Mouse (Mus musculus): Measurements from ENCODE around the gene Krtcap2.
A peak's percentile ranks its signal among the peaks of the same experiment; 100 is the strongest.

The Krtcap2 gene

DNA sequence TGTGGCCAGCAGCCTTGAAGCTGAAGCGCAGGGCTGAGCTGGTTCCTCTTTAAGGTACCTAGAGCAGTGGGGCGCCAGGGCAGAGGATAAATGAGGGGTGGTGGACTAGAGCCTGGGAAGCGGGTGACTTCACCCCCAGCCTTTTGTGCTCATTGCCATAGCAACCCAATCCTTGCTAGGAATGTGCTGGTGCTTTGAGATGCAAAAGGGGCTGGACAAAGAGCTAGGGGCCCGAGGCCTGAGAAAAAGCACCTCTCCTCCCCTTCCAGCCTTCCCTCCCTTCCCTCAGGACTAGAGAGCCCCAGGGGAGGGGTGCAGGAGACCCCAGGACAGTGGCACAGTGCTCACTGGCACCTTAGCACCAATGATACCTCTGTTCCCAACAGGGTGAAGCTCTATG is 19.8 kb upstream of the Krtcap2 start:
- DNase-seq (ENCODE audit: low spot score), result no peak

DNA sequence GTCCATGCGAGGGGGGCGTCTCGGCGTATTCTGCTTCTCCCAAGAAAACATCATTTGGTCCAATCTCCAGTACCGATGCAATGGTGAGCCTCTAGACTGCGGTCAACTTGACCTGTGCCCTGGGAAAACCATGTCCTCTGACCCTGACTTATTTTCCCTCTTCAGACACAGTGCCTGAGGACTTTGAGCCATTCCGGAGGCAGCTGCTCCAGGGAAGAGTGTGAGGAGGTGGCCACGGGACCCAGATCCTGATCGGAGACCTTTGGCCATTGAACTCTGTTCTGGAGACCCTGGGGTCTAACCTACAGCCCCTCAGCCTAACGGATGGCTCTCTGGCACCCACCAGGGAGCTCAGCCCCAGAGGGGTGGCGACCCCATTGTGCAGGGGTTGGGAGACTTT is 19.4 kb upstream of the Krtcap2 start:
- DNase-seq (ENCODE audit: low spot score), result no peak

DNA sequence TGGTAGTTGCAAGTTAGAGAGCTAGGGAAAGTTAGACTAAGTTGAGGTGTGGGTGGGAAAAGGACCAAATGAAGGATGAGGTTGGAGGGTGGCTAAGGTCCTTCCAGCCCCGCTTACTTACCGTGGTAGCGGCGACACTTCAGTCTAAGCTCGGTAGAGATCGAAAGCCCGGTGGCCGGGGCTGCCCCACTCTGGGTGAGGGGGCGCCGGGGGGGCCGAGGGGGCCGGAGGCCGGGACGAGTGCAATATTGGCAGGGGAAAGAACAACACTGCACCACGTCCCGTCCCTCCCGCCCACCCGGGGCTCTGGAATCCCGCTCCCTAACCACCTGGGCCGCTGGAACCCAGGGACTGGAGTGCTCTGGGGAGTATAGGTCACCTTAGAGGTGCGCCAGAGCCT is 18.9 kb upstream of the Krtcap2 start, which contains the start of gene Mtx1:
Mtx1 (minus strand) TSS at position 189 of the 400 bp plus-strand sequence.
- no peak for DNase-seq (ENCODE audit: low spot score)

DNA sequence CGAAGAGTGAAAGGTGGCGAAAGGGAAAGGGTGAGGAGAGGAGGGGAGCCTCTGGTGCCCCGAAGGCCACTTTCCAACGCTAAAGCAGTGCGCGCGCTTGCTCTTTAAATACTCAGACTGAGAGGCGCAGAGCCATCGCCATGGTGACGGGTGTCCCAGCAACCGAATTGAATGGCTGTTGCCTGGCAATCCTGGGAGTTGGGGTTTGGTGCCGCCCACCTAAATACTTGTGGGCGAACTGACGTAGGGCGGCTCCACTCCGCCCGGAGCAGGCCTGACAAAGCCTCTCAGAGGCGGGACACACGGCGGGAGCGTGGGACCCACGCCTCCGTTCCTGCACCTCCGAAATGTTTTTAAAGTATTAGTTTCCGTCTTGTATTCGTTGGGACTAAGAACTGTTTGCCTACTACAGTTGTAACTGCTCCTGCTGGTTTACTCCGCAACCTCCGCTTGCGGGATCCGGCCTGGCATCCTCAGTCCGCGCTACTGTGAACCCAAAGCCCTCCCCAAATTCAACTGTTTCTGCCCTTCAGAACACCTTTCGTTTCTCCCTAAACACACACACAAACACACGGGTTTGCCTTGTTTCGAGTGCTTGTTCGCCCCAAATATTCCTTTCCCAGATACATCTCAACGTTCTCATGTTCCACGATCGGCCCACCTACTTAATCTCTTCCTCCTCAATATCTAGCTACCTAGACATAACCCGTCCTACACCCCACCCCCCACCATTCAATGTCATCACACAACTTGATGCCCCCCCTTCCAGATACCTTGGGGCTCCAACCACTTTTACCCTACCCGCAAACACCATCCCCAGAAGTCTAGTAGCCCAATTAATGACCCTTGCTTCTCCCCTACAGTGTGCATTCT is 18.2 kb upstream of the Krtcap2 start:
- DNase-seq (ENCODE audit: low spot score), result peak; percentile 88

DNA sequence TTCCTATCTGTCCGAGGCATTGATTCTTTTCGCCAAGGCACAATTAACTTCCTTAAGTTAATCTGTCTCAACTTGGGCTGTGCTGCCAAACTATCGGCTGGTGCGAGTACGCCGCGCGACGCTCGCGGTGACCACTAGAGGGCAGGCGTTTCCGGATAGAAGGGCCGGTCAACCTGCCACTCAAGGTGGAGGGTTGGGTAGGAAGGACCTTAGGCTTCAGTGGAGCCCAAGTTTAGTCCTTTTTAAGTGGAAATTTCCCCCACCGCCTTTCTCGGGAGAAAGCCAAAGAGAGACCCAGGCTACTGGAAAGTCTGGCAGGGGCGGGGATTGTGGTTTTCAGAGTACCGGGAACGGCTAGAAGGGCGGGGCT is 17.6 kb upstream of the Krtcap2 start:
- peak; percentile 89 for DNase-seq (ENCODE audit: low spot score)

DNA sequence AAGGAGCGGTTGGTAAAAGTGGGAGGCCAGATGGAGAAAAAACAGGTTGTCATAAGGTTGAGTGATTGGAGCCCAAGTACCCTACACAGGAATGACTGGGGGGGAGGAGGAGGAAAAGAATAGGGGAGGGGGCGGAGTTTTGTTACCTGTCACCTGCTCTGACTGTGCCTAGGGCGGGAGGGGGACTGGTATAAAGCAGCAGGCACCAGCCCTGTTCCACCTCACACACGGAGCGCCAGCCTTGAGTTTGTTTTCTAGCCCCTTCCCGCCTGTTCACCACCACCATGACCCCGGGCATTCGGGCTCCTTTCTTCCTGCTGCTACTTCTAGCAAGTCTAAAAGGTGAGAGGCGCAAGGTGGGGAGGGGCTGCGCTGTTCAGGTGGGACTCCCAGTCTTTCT is 16.9 kb upstream of the Krtcap2 start, which contains the start of gene Muc1:
Muc1 (plus strand) TSS at position 222 of the 400 bp plus-strand sequence.
- no peak for DNase-seq (ENCODE audit: low spot score)

DNA sequence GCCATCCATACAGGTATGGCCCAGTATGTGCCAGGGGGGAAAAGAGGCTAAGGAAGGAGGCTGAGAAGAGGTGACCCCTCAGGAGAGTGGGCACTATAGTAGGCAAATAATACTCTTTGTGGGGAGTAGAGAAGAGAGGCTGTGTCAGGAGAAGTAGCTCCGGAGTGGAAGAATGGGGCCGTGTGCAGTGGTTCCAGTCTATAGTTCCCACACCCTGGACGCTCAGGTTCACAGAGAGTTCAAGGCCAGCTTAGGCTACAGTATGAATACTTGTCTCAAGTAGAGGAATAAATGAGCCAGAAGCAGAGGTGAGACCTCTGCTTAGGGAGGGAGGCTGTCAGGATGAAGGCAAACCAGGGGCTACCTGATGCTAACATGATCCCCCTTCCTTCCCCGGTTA is 16.5 kb upstream of the Krtcap2 start:
- DNase-seq (ENCODE audit: low spot score), result no peak

DNA sequence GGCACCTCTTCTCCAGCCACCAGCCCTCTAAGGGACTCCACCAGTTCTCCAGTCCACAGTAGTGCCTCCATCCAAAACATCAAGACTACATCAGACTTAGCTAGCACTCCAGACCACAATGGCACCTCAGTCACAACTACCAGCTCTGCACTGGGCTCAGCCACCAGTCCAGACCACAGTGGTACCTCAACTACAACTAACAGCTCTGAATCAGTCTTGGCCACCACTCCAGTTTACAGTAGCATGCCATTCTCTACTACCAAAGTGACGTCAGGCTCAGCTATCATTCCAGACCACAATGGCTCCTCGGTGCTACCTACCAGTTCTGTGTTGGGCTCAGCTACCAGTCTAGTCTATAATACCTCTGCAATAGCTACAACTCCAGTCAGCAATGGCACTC is 15.2 kb upstream of the Krtcap2 start:
- DNase-seq (ENCODE audit: low spot score), result no peak

DNA sequence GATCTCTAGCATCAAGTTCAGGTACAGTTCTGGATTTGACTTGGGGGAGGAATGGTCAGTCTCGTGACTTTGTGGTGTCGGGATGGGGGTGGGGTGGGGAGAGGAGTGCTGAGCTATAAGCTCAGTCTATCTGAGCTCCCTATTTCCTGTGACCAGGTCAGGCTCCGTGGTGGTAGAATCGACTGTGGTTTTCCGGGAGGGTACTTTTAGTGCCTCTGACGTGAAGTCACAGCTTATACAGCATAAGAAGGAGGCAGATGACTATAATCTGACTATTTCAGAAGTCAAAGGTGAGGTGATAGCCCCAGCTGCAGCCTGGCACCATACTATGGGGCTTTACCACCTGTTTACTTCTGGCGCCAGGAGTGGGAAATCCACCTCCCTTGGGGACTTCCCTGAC is 14.4 kb upstream of the Krtcap2 start:
- DNase-seq (ENCODE audit: low spot score), result no peak

DNA sequence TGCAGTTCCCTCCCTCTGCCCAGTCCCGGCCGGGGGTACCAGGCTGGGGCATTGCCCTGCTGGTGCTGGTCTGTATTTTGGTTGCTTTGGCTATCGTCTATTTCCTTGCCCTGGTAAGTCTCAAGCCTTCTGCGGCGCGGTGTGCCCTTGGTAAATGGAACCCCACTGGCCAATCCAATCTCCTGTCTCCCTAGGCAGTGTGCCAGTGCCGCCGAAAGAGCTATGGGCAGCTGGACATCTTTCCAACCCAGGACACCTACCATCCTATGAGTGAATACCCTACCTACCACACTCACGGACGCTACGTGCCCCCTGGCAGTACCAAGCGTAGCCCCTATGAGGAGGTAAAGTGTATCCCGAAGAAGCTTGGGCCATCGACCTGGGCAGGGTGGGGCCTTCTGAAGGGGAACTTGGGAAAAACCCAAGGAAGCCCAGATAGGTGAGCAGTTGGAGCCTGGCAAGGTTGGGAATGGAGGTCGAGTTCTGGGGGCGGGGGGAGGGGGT is 13.9 kb upstream of the Krtcap2 start:
- no peak for DNase-seq (ENCODE audit: low spot score)

DNA sequence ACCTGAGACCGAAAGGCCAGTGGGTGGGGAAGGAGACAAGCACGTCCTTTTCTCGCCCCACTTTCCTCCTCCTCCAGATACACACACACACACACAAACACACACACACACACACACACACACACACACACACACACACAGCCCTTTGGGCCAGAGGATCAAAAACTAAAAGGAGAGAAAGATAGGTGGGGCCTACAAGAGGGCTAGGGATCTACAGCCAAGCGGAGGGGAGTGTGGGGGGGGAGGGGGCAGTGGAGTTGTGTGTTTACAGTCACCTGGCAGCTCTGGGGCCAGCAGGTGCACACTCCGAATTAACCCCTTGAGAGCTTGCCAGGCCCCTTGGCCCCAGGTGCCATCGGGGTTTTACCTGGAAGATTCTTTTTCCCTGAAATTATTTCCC is 13.2 kb upstream of the Krtcap2 start:
- no peak for DNase-seq (ENCODE audit: low spot score)

DNA sequence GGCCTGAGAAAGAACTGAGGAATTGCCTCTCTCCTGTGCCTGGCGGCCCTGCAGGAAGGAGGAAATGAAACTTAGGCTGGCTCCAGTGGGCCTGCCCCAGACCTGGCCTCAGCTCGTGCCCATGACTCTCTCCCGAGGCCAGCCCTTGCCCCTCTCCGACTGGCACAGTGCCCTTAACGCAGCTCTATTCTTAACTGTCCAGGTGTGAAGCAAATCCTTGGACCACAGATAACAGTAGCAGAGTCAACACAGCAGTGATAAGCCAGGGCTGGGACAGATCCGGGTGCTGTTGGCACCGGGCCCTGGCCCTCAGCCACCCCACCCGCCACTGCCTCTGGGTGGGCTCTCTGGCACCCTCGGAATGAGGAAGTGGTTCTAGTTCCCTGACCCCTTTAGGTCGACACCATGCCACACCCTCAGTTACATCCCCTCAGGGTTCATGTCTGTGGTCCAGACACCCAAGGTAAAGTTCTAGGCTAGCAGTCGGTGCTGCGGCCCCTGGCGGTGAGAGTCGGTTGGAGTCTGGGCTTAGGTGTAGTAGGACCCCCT is 12.1 kb upstream of the Krtcap2 start:
- peak; percentile 48 for DNase-seq (ENCODE audit: low spot score)

DNA sequence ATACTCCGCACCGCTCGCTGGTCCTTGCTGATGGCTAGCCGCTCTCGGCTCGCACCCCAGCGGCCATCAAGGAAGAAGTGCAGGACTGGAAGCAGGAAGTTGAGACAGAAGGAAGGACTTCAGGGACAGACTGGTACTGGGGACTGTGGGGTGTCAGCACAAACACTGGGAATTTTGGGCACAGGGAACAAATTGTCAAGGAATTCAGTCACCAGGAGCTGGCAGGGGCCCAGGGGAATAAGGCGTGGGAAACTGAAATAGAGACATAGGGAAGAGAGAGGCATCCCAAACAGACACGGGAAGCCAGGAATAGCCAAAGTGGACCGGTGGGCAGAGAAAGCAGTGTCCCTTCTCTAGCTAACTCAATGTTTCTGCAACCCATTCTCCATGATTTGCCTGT is 9.2 kb upstream of the Krtcap2 start:
- no peak for DNase-seq (ENCODE audit: low spot score)

DNA sequence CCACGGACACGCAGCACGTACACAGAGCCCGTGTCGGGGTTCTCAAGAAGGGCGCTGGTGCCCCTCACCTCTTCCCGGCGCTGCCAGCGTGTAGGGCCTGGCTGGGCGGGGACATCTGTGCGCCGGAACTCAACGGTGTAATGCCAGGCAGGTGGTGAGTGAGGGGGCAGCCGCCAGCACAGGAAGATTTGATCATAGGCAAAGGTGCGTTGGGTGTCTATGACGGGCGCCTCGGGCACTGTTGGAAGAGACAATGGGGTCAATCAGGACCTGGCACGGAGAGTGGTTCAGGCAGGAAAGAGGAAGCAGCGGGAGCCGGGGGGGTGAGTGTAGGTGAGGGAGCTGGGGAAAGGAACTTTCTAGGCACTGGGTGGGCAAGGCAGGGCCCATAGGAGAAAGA is 8.1 kb upstream of the Krtcap2 start:
- no peak for DNase-seq (ENCODE audit: low spot score)

DNA sequence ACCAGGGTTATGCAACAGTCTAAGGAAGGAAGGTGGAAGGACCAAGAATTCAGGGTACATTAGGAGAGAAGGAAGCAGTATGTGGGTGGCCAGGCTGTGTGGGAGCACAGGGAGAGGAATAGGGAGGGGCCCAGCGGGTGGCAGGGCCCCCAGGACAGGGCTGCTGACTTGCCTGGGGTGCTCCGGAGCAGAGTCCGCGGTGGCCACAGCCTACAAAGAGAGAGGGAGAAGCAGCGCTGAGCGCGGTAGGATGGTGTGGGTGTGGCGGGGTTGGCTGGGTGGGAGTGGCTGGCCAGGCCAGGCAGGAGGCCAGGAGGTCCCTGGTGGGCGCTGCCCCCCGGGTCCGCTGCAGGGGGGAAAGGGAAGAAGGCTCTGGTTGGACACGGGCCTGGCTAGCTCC is 7.3 kb upstream of the Krtcap2 start:
- no peak for DNase-seq (ENCODE audit: low spot score)

DNA sequence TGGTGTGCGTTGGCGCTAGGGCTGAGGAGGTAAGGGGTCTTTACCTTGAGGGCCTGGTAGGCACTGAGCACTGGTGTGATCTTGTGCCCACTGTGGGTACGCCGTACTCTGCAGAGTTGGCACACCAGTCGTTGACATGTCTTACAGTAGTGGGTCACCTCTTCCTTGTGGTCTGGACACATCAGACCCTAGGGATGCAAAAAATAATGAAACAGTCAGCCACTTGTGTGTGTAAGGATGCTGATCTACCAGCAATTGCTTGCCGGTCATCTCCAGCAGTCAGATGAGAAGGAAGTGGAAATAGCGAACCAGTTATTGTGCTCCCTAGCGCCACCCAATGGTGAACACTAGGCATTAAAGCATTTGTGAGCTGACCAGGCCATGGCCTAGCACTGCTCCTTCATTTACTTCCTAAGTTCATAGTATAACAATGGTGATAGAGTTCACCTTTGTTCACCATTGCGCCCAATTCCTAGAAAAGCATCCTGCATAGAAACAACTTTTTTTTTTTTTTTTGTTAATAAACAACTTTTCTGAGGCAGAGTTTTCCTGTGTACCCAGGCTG is 3.4 kb upstream of the Krtcap2 start:
- no peak for DNase-seq (ENCODE audit: low spot score)

DNA sequence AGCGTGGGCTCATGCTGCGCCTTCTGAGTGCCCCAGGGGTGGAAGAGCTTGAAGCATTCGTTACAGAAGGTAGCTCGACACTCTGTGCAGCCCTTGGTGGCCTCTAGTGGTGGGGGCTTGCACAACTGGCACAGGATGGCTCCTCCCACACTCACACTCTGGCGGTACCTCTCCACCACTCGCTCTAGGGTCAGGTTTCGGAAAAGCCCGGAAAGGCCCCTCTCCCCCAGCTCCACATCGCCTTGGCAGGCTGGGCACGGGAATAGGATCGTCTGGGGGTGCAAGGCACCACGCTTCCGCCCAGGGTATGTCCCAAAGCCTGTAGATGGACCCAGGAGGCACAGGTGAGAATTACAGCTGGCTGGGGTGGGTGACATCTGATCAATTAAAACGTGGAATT is 2.2 kb upstream of the Krtcap2 start:
- peak; percentile 47 for DNase-seq (ENCODE audit: low spot score)

DNA sequence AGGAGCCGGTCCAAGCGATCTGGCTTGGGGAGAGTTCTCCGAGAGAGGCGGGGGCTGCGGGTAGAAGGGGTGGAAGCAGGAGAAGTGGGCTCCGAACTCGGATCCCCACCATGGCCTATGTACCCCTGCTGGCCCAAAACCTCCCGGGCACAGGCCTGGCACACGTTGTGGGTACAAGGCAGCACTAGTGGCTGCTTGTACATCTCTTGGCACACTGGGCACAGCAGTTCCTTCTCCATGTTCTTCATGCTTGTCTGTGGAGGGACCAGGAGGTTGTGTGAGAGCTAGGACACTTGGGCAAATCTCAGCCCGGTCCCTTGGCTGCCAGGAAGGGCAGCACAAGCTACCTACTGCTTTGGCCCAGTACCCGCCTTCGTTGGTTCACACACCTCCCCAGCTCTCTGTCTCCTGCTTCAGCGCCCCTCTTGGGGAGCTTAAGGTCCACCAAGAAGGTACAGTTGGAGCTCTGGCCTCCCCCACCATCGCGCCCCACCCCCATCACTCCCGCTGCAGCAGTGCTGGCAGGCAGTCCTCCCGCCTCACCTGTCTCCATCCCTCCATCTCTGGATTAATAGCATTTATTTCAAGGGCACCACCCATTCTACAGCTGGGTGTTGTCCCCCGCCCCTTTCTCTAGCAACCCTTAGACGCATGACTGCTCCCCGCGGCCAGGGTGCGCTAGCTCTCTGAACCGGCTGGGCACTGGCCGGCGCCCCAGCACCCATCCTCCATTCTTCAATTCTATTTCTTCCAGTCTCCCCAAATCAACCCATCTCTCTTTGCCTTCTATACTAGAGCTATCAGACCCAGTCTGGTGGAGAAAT is 1.4 kb upstream of the Krtcap2 start:
- DNase-seq (ENCODE audit: low spot score), result no peak

DNA sequence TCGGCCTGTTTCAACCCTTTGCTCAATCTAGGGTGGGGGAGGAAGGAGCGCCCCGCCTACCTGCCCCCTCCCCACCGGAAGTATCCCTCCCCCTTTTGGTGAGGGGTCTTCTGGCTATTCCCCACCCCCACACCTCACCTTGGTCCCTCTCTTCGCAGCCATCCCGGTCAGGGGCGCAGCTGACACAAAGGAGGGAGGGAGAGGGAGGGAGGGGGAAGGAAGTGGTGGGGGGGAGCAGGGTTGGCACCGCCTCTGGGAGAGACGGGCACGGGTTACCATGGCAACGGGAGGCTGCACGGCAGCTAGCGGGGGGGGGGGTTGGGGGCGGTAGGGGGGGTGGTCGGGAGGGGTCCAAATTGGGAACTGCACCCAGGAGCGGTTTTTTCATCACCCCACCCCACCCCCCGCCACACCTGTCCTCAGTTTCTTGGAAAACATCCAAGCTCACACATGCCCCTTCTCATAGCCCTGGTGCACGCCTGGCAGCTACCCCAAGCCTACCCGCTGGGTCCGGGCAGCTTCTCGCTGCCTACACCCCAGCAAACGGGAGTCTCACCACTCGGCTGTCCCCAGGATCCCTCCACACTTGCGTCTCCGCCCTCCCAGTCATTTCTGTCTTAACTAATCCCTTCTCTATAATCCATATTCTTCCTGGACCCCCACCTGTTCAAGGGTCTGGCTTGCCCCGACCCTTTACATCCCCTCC is 631 bp upstream of the Krtcap2 start:
- DNase-seq (ENCODE audit: low spot score), result no peak

DNA sequence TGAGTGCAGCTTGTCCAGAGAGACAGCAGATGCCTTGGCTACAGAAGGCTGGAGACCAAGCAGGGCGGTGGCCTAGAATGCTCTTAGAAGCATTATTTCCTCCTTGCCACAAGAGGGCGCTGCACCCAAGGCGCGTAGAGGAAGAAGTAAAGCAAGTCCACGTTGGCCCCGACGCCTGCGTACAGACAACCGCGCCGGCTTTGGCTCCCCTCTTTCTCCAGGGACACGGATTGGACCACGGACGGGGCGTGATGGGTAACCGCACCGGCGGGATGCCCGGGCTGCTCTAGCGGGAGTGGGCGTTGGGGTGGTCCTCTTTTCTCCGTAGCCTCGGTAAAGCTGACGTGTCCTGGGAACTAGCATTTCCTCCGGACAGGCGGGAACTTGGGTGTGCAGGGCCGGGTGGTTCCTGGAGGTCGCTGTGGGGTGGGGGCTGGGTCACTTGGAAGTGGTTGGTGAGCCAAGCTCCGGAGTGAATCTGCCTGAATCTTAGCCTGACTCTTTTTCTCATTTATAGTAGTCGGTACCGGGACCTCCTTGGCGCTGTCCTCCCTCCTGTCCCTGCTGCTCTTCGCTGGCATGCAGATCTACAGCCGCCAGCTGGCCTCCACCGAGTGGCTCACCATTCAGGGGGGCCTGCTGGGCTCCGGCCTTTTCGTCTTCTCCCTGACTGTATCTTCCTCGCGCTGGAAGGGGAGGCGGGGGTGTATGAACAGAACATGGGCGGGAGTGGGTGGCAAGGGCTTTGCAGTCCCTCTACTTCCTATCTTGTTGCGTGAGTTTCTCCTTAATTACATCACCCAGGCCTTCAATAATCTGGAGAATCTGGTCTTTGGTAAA is 715 bp downstream of the Krtcap2 start, which contains the start of gene Trim46:
Trim46 (minus strand) TSS at position 49 of the 840 bp plus-strand sequence.
- peak; percentile 88 for DNase-seq (ENCODE audit: low spot score)

DNA sequence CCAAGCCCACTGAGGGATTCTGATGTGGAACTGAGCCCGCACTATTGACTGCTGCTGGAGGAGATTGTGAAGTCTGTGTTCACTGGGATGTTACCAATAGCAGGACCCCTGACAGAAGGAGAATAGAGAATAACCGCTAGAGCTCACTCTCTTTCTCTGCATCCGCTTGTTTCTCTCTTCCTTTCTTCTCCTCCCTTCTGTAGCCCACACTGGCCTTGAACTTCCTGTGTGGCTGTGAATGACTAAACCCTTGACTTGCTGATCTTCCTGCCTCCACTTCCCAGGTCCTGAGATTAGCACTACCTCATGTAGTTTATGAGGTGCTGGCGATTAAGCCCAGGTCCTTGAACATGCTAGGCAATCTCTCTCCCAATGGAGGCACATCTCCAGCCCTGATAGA is 1.7 kb downstream of the Krtcap2 start:
- no peak for DNase-seq (ENCODE audit: low spot score)
